Mouse (Mus musculus) brain, embryonic 14.5 days (tissue): Measurements from ENCODE around the gene Psme1.

ENCODE experiments used
- CTCF ChIP-seq: fragments of 200-500 bp; IDR thresholded peaks from 2 replicates; pipeline ENCODE4 v1.5.1; 2012; ENCODE audit warnings: inconsistent platforms, mild to moderate bottlenecking, moderate library complexity, borderline replicate concordance; ENCODE audit not compliant: insufficient read depth, insufficient read length; ENCODE audit errors: extremely low read depth
- POLR2A ChIP-seq: fragments of 200-500 bp; IDR thresholded peaks from 2 replicates; pipeline ENCODE4 v1.6.1; 2012; ENCODE audit warnings: mild to moderate bottlenecking, inconsistent platforms, borderline replicate concordance; ENCODE audit not compliant: poor library complexity, insufficient read depth, insufficient read length, severe bottlenecking; ENCODE audit errors: extremely low read depth

DNA sequence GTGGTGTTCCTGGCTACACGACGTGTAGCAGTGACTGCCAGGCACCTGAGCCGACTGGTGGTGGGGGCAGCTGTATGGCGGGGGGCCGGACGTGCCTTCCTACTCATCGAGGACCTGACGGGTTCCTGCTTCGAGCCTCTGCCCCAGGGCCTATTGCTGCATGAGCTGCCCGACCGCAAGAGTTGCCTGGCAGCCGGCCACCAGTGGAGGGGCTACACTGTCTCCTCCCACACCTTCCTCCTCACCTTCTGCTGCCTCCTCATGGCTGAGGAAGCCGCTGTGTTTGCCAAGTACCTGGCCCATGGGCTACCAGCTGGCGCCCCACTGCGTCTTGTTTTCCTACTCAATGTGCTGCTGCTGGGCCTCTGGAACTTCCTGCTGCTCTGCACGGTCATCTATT, 1.5 kb upstream of the Psme1 start:
- no peak for TF ChIP-seq POLR2A
- TF ChIP-seq CTCF = no peak
